Mouse (Mus musculus) liver, postnatal 0 days (tissue): Measurements from ENCODE around the gene Aftph.

Source experiments
- CTCF ChIP-seq: sonication (generic); IDR thresholded peaks from 2 replicates; pipeline ENCODE4 v1.5.1; 2016; ENCODE audit warnings: antibody characterized with exemption, low read depth
- EP300 ChIP-seq: IDR thresholded peaks from 2 replicates; pipeline ENCODE4 v1.6.1; 2016; ENCODE audit warnings: antibody characterized with exemption, low read depth, mild to moderate bottlenecking

DNA sequence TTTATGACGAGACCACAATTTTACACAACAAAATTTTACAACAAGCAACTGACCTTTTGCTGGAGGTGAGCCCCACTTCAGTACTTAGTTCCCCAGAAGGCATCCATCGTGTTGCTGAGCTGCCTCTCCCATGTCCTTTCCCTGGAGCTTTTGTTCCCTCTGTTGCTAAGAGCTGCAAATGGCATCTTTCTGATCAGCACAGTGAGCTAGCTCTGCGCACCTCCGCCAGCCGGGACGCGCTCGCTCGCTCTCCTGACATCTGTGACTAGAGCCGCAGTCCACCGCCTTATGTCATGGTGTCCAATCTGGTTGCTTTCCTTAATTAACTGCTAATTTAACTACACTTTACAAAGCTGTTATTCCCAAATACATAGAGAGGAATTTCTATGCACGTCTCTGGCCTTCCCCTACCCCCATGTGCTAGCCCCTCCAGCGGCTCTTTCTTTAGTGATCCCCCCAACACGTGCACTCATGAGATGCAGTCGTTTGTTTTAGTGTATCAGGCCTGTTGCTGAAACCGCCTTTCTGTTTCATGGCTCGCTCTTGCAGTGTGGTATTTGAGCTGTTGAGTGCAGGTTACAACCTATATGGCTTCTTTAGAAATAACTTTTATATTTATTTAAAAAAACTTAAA is 91.3 kb downstream of the Aftph start:
- no peak for TF ChIP-seq CTCF
- TF ChIP-seq EP300, result no peak
